Mouse (Mus musculus): ENCODE measurements at regions not wholly inside any gene's neighbourhood (a gene's known extent, or its start where the extent isn't known, plus 50 kb on each side); places are given as distances from the start of the nearest gene placed in this dataset.

GRCm38 (mm10) chr3:136611682-136612081, 58.2 kb upstream of the Ppp3ca start:
- DNase-seq = no peak

GRCm38 (mm10) chr3:136610556-136610924, 59.4 kb upstream of the Ppp3ca start:
- DNase-seq = no peak

GRCm38 (mm10) chr3:136609855-136610555, 59.9 kb upstream of the Ppp3ca start:
- DNase-seq = peak; percentile 67

- no peak for DNase-seq
These were observed 68.2 kb upstream of the Ppp3ca start for GRCm38 (mm10) chr3:136601706-136602105.

GRCm38 (mm10) chr3:136583937-136584336, 86.0 kb upstream of the Ppp3ca start:
- DNase-seq = no peak

- no peak for DNase-seq
These were observed 91.9 kb upstream of the Ppp3ca start for GRCm38 (mm10) chr3:136578016-136578415.

- no peak for DNase-seq
These were observed 99.4 kb upstream of the Ppp3ca start for GRCm38 (mm10) chr3:136570517-136570916.

- no peak for DNase-seq
These were observed 113.4 kb upstream of the Ppp3ca start for GRCm38 (mm10) chr3:136556488-136556887.

GRCm38 (mm10) chr3:136549471-136549870, 120.5 kb upstream of the Ppp3ca start:
- DNase-seq = no peak

- DNase-seq = no peak
These were observed 138.3 kb upstream of the Ppp3ca start for GRCm38 (mm10) chr3:136531604-136532003.

- no peak for DNase-seq
These were observed 161.3 kb upstream of the Ppp3ca start for GRCm38 (mm10) chr3:136508575-136508974.

GRCm38 (mm10) chr3:136507070-136507469, 162.9 kb upstream of the Ppp3ca start:
- no peak for DNase-seq

- no peak for DNase-seq
These were observed 169.0 kb upstream of the Bank1 start for GRCm38 (mm10) chr3:136494831-136495230.

GRCm38 (mm10) chr3:136491683-136492082, 165.8 kb upstream of the Bank1 start:
- DNase-seq = no peak

- DNase-seq = no peak
These were observed 145.8 kb upstream of the Bank1 start for GRCm38 (mm10) chr3:136471693-136472092.

GRCm38 (mm10) chr3:136462747-136463146, 136.9 kb upstream of the Bank1 start:
- no peak for DNase-seq

GRCm38 (mm10) chr3:136456471-136457117, 130.7 kb upstream of the Bank1 start:
- no peak for DNase-seq

- DNase-seq = no peak
These were observed 130.0 kb upstream of the Bank1 start for GRCm38 (mm10) chr3:136455651-136456470.

GRCm38 (mm10) chr3:136454967-136455366, 129.1 kb upstream of the Bank1 start:
- no peak for DNase-seq

GRCm38 (mm10) chr3:136450986-136451774, 125.3 kb upstream of the Bank1 start:
- DNase-seq = no peak

- DNase-seq = no peak
These were observed 124.6 kb upstream of the Bank1 start for GRCm38 (mm10) chr3:136450361-136450895.

GRCm38 (mm10) chr3:136449364-136449763, 123.5 kb upstream of the Bank1 start:
- no peak for DNase-seq

- DNase-seq = no peak
These were observed 118.7 kb upstream of the Bank1 start for GRCm38 (mm10) chr3:136444598-136444997.
